Mouse (Mus musculus): ENCODE measurements around the gene Obscn. TPM values are rescaled to one million over a fixed set of nuclear protein-coding genes. Genes with fewer than 3 reads are reported as not detected.

Gene Obscn
- polyA plus RNA-seq, 1 experiment, result 0.43 TPM

- no peaks in the 10 kb centered on the region for H3K4me1 ChIP-seq (ENCODE audit: control insufficient read depth, insufficient read depth, low read length)
- no peaks in the 10 kb centered on the region for H3K27me3 ChIP-seq (ENCODE audit: control insufficient read depth, insufficient read depth, low read length)
- H3K4me3 ChIP-seq (replicated peaks; ENCODE audit: insufficient read depth, low read depth, low read length), result no peak overlapping the region
- no peak for DNase-seq
- TF ChIP-seq CTCF (IDR thresholded peaks at IDR 0.05; ENCODE audit: borderline replicate concordance, insufficient read depth, low read depth, low read length), result no peak
- no peak for TF ChIP-seq POLR2A (IDR thresholded peaks at IDR 0.05; ENCODE audit: borderline replicate concordance, insufficient read depth, low read length)
- 94% methylated on average over 3 of the region's 3 CpGs for WGBS
- H3K27ac ChIP-seq (ENCODE audit: insufficient read depth, low read length), result no peak overlapping the region
These were observed 164.4 kb downstream of the Obscn start for GRCm38 (mm10) chr11:58971796-58972195.

GRCm38 (mm10) chr11:58970831-58971530 lies 165.2 kb downstream of the Obscn start:
- no peaks in the 10 kb centered on the region for H3K27me3 ChIP-seq (ENCODE audit: control insufficient read depth, insufficient read depth, low read length)
- no peaks in the 10 kb centered on the region for H3K4me1 ChIP-seq (ENCODE audit: control insufficient read depth, insufficient read depth, low read length)
- H3K27ac ChIP-seq (ENCODE audit: insufficient read depth, low read length), result no peak overlapping the region
- no peak for DNase-seq
- WGBS, result 88% methylated on average over 21 of the region's 21 CpGs
- no peak overlapping the region for H3K4me3 ChIP-seq (replicated peaks; ENCODE audit: insufficient read depth, low read depth, low read length)
- no peak for TF ChIP-seq POLR2A (IDR thresholded peaks at IDR 0.05; ENCODE audit: borderline replicate concordance, insufficient read depth, low read length)
- no peak for TF ChIP-seq CTCF (IDR thresholded peaks at IDR 0.05; ENCODE audit: borderline replicate concordance, insufficient read depth, low read depth, low read length)

- no peak for DNase-seq
- H3K27ac ChIP-seq (ENCODE audit: insufficient read depth, low read length), result no peak overlapping the region
- 73% methylated on average over 6 of the region's 6 CpGs for WGBS
These were observed 166.5 kb downstream of the Obscn start for GRCm38 (mm10) chr11:58969659-58970058.

GRCm38 (mm10) chr11:58969027-58969426 lies 167.2 kb downstream of the Obscn start:
- Histone ChIP-seq H3K27ac (ENCODE audit: insufficient read depth, low read length) (no peak overlapping the region), H3K27me3 (ENCODE audit: control insufficient read depth, insufficient read depth, low read length) (no peaks in the 10 kb centered on the region), H3K4me3 (replicated peaks; ENCODE audit: insufficient read depth, low read depth, low read length) (no peak overlapping the region), H3K4me1 (ENCODE audit: control insufficient read depth, insufficient read depth, low read length) (no peaks in the 10 kb centered on the region)
- no peak for TF ChIP-seq POLR2A (IDR thresholded peaks at IDR 0.05; ENCODE audit: borderline replicate concordance, insufficient read depth, low read length)
- TF ChIP-seq CTCF (IDR thresholded peaks at IDR 0.05; ENCODE audit: borderline replicate concordance, insufficient read depth, low read depth, low read length), result no peak
- no peak for DNase-seq
- WGBS, result 79% methylated on average over 8 of the region's 8 CpGs

More at GRCm38 (mm10) chr11:58969659-58970058, 166.5 kb downstream of the Obscn start:
- Histone ChIP-seq H3K4me3 (replicated peaks; ENCODE audit: insufficient read depth, low read depth, low read length) (no peak overlapping the region), H3K4me1 (ENCODE audit: control insufficient read depth, insufficient read depth, low read length) (no peaks in the 10 kb centered on the region), H3K27me3 (ENCODE audit: control insufficient read depth, insufficient read depth, low read length) (no peaks in the 10 kb centered on the region)
- TF ChIP-seq CTCF (IDR thresholded peaks at IDR 0.05; ENCODE audit: borderline replicate concordance, insufficient read depth, low read depth, low read length) (no peak), POLR2A (IDR thresholded peaks at IDR 0.05; ENCODE audit: borderline replicate concordance, insufficient read depth, low read length) (no peak)

GRCm38 (mm10) chr11:58968551-58968950 lies 167.7 kb downstream of the Obscn start:
- DNase-seq, result no peak
- Histone ChIP-seq H3K27ac (ENCODE audit: insufficient read depth, low read length) (no peak overlapping the region), H3K27me3 (ENCODE audit: control insufficient read depth, insufficient read depth, low read length) (no peaks in the 10 kb centered on the region), H3K4me3 (replicated peaks; ENCODE audit: insufficient read depth, low read depth, low read length) (no peak overlapping the region), H3K4me1 (ENCODE audit: control insufficient read depth, insufficient read depth, low read length) (no peaks in the 10 kb centered on the region)
- WGBS, result 78% methylated on average over 7 of the region's 7 CpGs
- no peak for TF ChIP-seq CTCF (IDR thresholded peaks at IDR 0.05; ENCODE audit: borderline replicate concordance, insufficient read depth, low read depth, low read length)
- no peak for TF ChIP-seq POLR2A (IDR thresholded peaks at IDR 0.05; ENCODE audit: borderline replicate concordance, insufficient read depth, low read length)

DNA sequence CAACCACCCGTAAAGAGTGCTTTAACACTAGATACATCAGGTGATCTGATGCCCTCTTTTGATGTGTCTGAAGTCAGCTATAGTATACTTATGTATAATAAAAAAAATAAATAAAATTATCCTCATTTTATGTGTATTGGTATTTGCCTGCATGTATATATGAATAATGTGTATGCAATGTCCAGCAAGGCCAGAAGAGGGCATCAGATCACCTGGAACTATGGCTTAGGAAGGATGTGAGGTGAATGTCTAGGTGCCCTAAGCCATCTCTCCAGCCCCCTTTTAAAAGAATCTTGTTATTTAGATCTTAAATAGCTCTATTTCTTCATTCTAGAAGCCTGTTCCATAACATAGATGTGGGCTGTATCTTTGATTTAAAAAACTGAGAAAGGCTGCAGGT lies 168.9 kb downstream of the Obscn start:
- Histone ChIP-seq H3K27ac (ENCODE audit: insufficient read depth, low read length) (no peak overlapping the region), H3K4me1 (ENCODE audit: control insufficient read depth, insufficient read depth, low read length) (no peaks in the 10 kb centered on the region), H3K4me3 (replicated peaks; ENCODE audit: insufficient read depth, low read depth, low read length) (no peak overlapping the region), H3K27me3 (ENCODE audit: control insufficient read depth, insufficient read depth, low read length) (no peaks in the 10 kb centered on the region)
- no peak for TF ChIP-seq CTCF (IDR thresholded peaks at IDR 0.05; ENCODE audit: borderline replicate concordance, insufficient read depth, low read depth, low read length)
- no peak for TF ChIP-seq POLR2A (IDR thresholded peaks at IDR 0.05; ENCODE audit: borderline replicate concordance, insufficient read depth, low read length)
- 100% methylated on average over 1 of the region's 1 CpGs for WGBS
- no peak for DNase-seq

- Histone ChIP-seq H3K27me3 (ENCODE audit: control insufficient read depth, insufficient read depth, low read length) (no peaks in the 10 kb centered on the region), H3K27ac (ENCODE audit: insufficient read depth, low read length) (no peak overlapping the region), H3K4me3 (replicated peaks; ENCODE audit: insufficient read depth, low read depth, low read length) (no peak overlapping the region), H3K4me1 (ENCODE audit: control insufficient read depth, insufficient read depth, low read length) (no peaks in the 10 kb centered on the region)
- no peak for TF ChIP-seq POLR2A (IDR thresholded peaks at IDR 0.05; ENCODE audit: borderline replicate concordance, insufficient read depth, low read length)
- no peak for TF ChIP-seq CTCF (IDR thresholded peaks at IDR 0.05; ENCODE audit: borderline replicate concordance, insufficient read depth, low read depth, low read length)
- 25% methylated on average over 12 of the region's 12 CpGs for WGBS
- no peak for DNase-seq
These were observed 171.0 kb downstream of the Obscn start for GRCm38 (mm10) chr11:58965001-58965760.

DNA sequence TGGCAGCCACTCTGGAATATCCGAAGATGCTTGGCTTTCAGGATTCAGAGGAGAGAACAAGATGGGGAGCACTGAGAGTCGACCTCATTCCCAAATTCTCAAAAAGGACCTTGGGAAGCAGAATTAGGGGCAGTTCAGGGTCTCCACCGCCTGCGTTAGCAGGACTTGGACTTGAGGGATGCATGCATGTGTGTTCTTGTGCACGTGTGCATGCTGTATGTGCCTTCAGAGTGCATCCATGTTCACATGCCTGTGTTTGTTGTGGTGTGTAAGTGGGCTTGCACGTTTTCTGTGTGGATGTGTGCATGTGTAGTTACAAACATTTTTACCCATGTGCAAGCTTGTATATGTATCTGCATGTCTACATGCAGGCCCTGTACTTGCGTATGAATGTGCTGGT lies 172.0 kb downstream of the Obscn start:
- no peak overlapping the region for H3K4me3 ChIP-seq (replicated peaks; ENCODE audit: insufficient read depth, low read depth, low read length)
- 84% methylated on average over 7 of the region's 7 CpGs for WGBS
- no peak overlapping the region for H3K27ac ChIP-seq (ENCODE audit: insufficient read depth, low read length)
- no peaks in the 10 kb centered on the region for H3K27me3 ChIP-seq (ENCODE audit: control insufficient read depth, insufficient read depth, low read length)
- no peak for DNase-seq
- no peaks in the 10 kb centered on the region; the same call in 1 of the 2 replicates for H3K4me1 ChIP-seq (ENCODE audit: control insufficient read depth, insufficient read depth, low read length)
- no peak for TF ChIP-seq POLR2A (IDR thresholded peaks at IDR 0.05; ENCODE audit: borderline replicate concordance, insufficient read depth, low read length)
- TF ChIP-seq CTCF (IDR thresholded peaks at IDR 0.05; ENCODE audit: borderline replicate concordance, insufficient read depth, low read depth, low read length), result no peak
